Mouse (Mus musculus): ENCODE measurements around the gene Pofut1. TPM values are rescaled to one million over a fixed set of nuclear protein-coding genes. Genes with fewer than 3 reads are reported as not detected.

Gene Pofut1
- polyA plus RNA-seq, 1 experiment from 2014 or later = 6.4 TPM

DNA sequence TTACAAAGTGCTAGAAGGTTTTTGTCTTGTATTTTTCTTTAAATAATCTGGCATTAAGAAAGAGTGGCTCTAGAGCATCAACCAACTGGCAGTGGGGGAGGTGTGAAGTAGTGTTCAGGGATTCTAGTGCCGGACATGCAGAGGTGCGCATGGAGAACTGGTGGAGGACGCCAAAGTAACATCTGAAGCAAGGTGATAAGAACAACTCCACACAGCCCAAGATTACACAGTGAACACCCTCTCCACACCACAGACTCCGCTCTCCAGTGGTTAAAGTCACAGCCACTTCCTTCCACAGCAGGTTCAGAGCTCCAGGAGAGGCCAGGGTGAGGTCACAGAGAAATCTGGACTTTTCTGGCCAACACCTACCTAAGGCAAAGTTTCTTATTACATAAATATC lies 13.4 kb upstream of the Pofut1 start:
- Histone ChIP-seq H3K27ac (ENCODE audit: low read depth, low read length) (no peak overlapping the region), H3K4me3 (ENCODE audit: low read depth, low read length) (no peak overlapping the region), H3K9me3 (ENCODE audit: control insufficient read depth, low read length) (no peaks in the 10 kb centered on the region), H3K4me1 (ENCODE audit: control insufficient read depth, insufficient read depth, low read length) (peaks cover 9% of the 10 kb centered on the region; the same call in 1 of the 2 replicates), H3K9ac (replicated peaks; ENCODE audit: low read depth, low read length) (no peak overlapping the region), H3K27me3 (ENCODE audit: control insufficient read depth, insufficient read depth, low read length) (no peaks in the 10 kb centered on the region), H3K4me2 (ENCODE audit: low read depth, low read length) (no peak overlapping the region), H3K36me3 (ENCODE audit: control insufficient read depth, insufficient read depth, low read length) (peaks cover 39% of the 10 kb centered on the region)
- WGBS = 91% methylated on average over 4 of the region's 4 CpGs
- no peak for ATAC-seq (ENCODE audit: low read depth)

DNA sequence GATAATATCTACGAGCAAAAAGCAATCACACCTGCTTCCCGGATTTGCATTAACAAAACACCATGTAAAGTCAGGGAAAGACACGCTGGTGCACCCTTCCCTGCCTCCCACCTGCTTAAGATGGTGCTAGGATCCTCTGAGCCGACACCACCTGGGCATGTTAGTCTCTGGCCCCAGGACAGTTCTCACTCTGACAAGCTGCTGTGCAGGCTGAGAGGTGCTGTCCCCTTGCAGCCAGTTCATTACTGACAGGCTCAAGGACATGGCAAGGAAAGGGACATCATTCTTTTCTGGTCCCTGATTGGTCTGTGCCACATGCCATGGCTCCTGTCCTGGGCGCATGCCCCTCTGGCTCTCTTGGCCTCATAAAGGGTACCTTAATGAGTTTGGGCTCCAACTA lies 12.8 kb upstream of the Pofut1 start:
- Histone ChIP-seq H3K36me3 (ENCODE audit: control insufficient read depth, insufficient read depth, low read length) (peaks cover 42% of the 10 kb centered on the region), H3K4me1 (ENCODE audit: control insufficient read depth, insufficient read depth, low read length) (peaks cover 9% of the 10 kb centered on the region; the same call in 1 of the 2 replicates), H3K27ac (ENCODE audit: low read depth, low read length) (no peak overlapping the region), H3K9me3 (ENCODE audit: control insufficient read depth, low read length) (no peaks in the 10 kb centered on the region), H3K4me2 (ENCODE audit: low read depth, low read length) (no peak overlapping the region), H3K4me3 (ENCODE audit: low read depth, low read length) (no peak overlapping the region), H3K27me3 (ENCODE audit: control insufficient read depth, insufficient read depth, low read length) (no peaks in the 10 kb centered on the region), H3K9ac (replicated peaks; ENCODE audit: low read depth, low read length) (no peak overlapping the region)
- ATAC-seq (ENCODE audit: low read depth) = no peak
- 88% methylated on average over 5 of the region's 5 CpGs for WGBS

DNA sequence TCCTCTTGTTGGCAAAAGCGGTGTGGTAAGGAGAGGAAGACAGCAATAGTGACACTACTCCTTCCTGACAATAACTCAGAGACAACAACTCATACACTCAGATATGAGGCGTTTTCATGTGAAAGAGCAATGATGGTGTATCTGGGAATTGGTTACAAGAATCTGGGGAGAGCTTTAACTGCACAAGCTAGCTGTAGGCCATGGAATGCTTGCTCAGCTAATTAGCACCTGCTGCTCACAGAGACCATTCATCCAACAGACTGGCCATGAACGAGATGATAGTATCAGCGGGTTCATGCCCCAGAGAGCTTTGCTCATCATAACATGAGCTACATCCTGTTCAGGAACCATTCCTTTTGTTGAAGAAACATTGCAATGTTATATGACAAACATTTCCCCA lies 4.1 kb upstream of the Pofut1 start:
- Histone ChIP-seq H3K9me3 (ENCODE audit: control insufficient read depth, low read length) (no peaks in the 10 kb centered on the region), H3K9ac (replicated peaks; ENCODE audit: low read depth, low read length) (no peak overlapping the region), H3K27me3 (ENCODE audit: control insufficient read depth, insufficient read depth, low read length) (no peaks in the 10 kb centered on the region), H3K4me2 (ENCODE audit: low read depth, low read length) (no peak overlapping the region), H3K36me3 (ENCODE audit: control insufficient read depth, insufficient read depth, low read length) (peaks cover 24% of the 10 kb centered on the region; the same call in 1 of the 2 replicates), H3K27ac (ENCODE audit: low read depth, low read length) (no peak overlapping the region), H3K4me1 (ENCODE audit: control insufficient read depth, insufficient read depth, low read length) (peaks cover 30% of the 10 kb centered on the region), H3K4me3 (ENCODE audit: low read depth, low read length) (no peak overlapping the region)
- WGBS = 67% methylated on average over 4 of the region's 4 CpGs
- no peak for ATAC-seq (ENCODE audit: low read depth)

DNA sequence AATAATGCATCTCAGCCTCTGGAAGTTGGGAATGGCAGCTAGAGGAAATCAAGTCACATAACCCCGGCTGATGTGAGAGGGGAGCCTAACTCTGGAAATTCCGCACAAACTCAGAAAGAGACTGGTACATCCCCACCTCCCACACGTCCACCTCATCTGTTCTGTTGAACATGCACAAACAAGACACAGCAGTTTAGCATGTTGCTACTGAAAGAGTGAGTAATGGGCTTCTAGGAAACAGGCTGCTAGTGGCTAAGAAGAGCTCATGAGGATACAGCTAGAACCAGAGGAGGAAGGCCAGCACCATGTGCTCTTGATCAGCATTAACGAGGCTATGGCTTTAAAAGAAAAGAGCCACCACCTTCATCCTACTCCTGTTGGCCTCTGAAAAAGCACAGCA lies 3.4 kb upstream of the Pofut1 start:
- Histone ChIP-seq H3K36me3 (ENCODE audit: control insufficient read depth, insufficient read depth, low read length) (peaks cover 20% of the 10 kb centered on the region; the same call in 1 of the 2 replicates), H3K9ac (replicated peaks; ENCODE audit: low read depth, low read length) (no peak overlapping the region), H3K4me3 (ENCODE audit: low read depth, low read length) (no peak overlapping the region), H3K27me3 (ENCODE audit: control insufficient read depth, insufficient read depth, low read length) (no peaks in the 10 kb centered on the region), H3K9me3 (ENCODE audit: control insufficient read depth, low read length) (no peaks in the 10 kb centered on the region), H3K27ac (ENCODE audit: low read depth, low read length) (no peak overlapping the region), H3K4me1 (ENCODE audit: control insufficient read depth, insufficient read depth, low read length) (peaks cover 36% of the 10 kb centered on the region), H3K4me2 (ENCODE audit: low read depth, low read length) (peak overlapping the region; percentile 6; the same call in 1 of the 2 replicates)
- WGBS = 79% methylated on average over 4 of the region's 4 CpGs
- no peak for ATAC-seq (ENCODE audit: low read depth)

DNA sequence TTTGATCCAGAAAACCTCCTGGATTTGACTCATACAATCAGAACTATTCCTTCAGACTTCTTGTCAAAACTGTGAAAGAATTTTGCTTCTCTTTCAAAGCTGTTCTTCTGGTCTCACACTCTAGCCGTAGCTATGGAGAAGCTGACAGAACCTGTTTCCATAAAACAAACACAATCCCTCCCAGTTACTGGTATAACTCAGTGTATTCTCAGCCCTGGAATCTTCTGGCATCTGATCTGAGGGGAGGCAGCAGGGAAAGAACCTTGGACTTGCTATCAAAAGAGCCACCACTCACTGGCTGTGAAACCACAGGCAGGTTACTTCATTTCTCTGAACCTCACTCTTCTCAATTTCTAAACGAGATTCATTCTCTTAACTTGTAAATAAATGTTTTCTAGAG lies 2.9 kb upstream of the Pofut1 start:
- H3K36me3 ChIP-seq (ENCODE audit: control insufficient read depth, insufficient read depth, low read length) = peaks cover 17% of the 10 kb centered on the region; the same call in 1 of the 2 replicates
- no peaks in the 10 kb centered on the region for H3K9me3 ChIP-seq (ENCODE audit: control insufficient read depth, low read length)
- H3K27me3 ChIP-seq (ENCODE audit: control insufficient read depth, insufficient read depth, low read length) = no peaks in the 10 kb centered on the region
- 91% methylated on average over 2 of the region's 2 CpGs for WGBS
- H3K4me1 ChIP-seq (ENCODE audit: control insufficient read depth, insufficient read depth, low read length) = peaks cover 37% of the 10 kb centered on the region
- no peak for ATAC-seq (ENCODE audit: low read depth)
- H3K9ac ChIP-seq (replicated peaks; ENCODE audit: low read depth, low read length) = no peak overlapping the region
- H3K4me3 ChIP-seq (ENCODE audit: low read depth, low read length) = no peak overlapping the region
- H3K27ac ChIP-seq (ENCODE audit: low read depth, low read length) = no peak overlapping the region
- no peak overlapping the region for H3K4me2 ChIP-seq (ENCODE audit: low read depth, low read length)

DNA sequence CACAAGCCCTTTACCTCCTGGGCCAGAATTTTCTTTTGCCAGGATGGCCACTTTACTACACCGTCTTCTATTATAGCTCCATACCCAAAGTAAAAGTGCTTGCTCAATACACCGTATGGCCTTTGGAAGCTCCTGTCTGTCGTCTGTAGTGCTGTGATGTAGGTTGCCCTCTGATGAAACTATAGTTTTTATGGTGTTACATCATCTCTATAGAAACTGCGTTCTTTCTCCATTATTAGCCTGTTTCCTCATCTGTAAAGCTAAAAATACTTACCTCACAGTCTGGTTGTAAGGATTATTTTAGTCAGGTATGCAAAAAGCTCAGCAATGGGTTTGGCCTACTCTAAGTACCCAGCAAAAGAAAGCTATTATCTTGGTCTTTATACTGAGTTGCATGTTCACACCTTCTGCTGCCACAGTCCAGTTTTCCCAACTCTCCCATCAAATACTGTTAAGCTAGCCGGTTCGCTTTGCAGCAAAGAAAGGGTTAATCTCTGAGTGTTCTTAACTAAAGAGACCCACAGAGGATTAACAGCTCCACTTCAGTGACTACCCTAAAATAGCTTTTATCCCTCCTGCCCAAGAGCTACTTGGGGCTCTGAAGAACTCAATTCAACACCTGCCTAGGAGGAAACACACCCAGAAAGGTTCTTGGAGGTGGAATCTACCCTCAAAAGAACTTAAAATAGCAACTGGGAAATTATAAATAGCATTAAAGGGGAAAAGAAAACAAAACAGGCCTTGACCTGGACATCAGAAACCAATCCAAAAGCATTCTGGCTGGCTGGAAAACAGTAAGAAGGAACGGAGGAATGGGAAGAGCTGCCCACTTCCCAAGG lies 2.1 kb upstream of the Pofut1 start:
- H3K9me3 ChIP-seq (ENCODE audit: control insufficient read depth, low read length) = no peaks in the 10 kb centered on the region
- no peak overlapping the region; the same call in 1 of the 2 replicates for H3K27ac ChIP-seq (ENCODE audit: low read depth, low read length)
- H3K36me3 ChIP-seq (ENCODE audit: control insufficient read depth, insufficient read depth, low read length) = peaks cover 15% of the 10 kb centered on the region; the same call in 1 of the 2 replicates
- H3K9ac ChIP-seq (replicated peaks; ENCODE audit: low read depth, low read length) = peak overlapping the region; percentile 99
- H3K4me2 ChIP-seq (ENCODE audit: low read depth, low read length) = peak overlapping the region; percentile 85
- no peaks in the 10 kb centered on the region for H3K27me3 ChIP-seq (ENCODE audit: control insufficient read depth, insufficient read depth, low read length)
- H3K4me1 ChIP-seq (ENCODE audit: control insufficient read depth, insufficient read depth, low read length) = peaks cover 37% of the 10 kb centered on the region
- H3K4me3 ChIP-seq (ENCODE audit: low read depth, low read length) = peak overlapping the region; percentile 98
- ATAC-seq (ENCODE audit: low read depth) = no peak
- 68% methylated on average over 7 of the region's 7 CpGs for WGBS

DNA sequence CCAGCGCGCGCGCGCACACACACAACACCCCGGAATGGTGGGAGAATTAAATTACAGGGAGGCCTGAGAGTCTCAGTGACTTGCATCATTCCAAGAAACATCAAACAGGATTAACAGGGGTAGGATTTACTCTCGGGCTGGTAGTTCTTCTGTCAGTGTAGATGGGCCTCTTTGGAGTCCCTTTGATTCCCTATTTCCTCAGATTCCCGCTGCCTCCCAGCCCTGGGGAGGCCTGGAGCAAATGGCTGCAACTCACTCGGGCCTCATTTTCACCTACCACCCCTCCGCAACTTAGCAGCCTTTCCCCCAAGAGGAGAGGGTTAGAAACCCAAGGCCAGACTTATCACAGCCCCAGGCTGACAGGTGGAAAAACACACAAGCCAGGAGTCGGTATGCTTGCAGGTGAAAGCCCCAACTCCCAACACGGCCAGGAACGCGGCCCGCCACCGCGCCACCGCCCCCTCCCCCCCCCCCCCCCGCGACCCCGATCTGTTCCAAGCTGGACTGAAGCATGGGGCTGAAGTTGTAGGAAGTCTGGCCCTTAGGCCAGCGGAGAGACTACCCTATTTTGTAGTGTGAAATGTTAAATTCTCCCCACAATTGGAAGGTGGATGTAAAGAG lies 1.4 kb upstream of the Pofut1 start:
- Histone ChIP-seq H3K27ac (ENCODE audit: low read depth, low read length) (no peak overlapping the region; the same call in 1 of the 2 replicates), H3K9ac (replicated peaks; ENCODE audit: low read depth, low read length) (peak overlapping the region; percentile 99), H3K4me2 (ENCODE audit: low read depth, low read length) (peak overlapping the region; percentile 85), H3K36me3 (ENCODE audit: control insufficient read depth, insufficient read depth, low read length) (peaks cover 8% of the 10 kb centered on the region; the same call in 1 of the 2 replicates), H3K4me3 (ENCODE audit: low read depth, low read length) (peak overlapping the region; percentile 98), H3K4me1 (ENCODE audit: control insufficient read depth, insufficient read depth, low read length) (peaks cover 37% of the 10 kb centered on the region), H3K27me3 (ENCODE audit: control insufficient read depth, insufficient read depth, low read length) (no peaks in the 10 kb centered on the region), H3K9me3 (ENCODE audit: control insufficient read depth, low read length) (no peaks in the 10 kb centered on the region)
- 7% methylated on average over 20 of the region's 22 CpGs for WGBS
- no peak for ATAC-seq (ENCODE audit: low read depth)

DNA sequence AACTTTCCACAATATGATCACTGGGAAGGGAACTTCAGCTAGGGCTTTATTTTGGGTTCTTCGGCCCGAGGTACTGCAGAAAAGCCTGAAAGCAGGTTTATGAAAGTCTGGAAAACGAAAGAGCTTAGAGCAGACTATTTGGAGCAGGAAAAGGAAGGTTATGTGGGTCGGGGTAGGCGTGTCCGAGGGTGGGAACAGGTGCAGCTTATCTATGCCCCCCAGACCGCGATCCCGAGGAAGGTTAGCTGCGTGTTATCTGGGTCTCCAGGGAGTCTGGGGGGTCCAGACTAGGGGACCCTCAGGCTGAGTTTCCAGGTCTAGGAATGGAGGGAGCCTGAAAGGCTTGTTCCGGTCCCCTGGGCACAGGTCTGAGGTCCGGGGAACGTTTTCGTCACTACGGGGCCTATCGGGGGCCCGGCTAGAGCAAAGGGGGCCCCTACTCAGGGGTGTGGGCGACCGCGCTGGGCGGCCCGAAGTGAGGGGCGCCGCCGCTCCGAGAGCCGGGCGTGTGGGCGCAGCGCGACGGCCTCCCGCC lies 565 bp upstream of the Pofut1 start:
- Histone ChIP-seq H3K4me1 (ENCODE audit: control insufficient read depth, insufficient read depth, low read length) (peaks cover 37% of the 10 kb centered on the region), H3K9ac (replicated peaks; ENCODE audit: low read depth, low read length) (peak overlapping the region; percentile 99)

DNA sequence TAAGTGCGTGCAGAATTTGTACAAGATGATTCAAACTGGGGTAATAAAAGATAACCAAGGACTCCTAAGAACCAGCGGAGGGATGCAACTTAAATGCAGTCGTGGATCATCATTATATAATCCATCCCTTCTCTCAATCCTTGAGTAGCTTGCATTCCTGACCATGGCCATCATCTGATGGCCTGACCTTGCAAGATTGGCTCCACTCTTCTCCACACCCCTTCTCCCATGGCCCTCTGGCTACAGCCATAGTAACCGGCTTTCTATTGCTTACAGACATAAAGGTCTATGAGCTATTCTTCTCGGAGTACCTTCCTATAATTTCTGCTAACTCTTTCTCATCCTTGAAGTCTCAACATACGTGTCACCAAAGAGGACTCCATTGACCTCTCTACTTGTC lies 823 bp downstream of the Pofut1 start:
- Histone ChIP-seq H3K4me2 (ENCODE audit: low read depth, low read length) (peak overlapping the region; percentile 85), H3K4me3 (ENCODE audit: low read depth, low read length) (peak overlapping the region; percentile 98), H3K27me3 (ENCODE audit: control insufficient read depth, insufficient read depth, low read length) (no peaks in the 10 kb centered on the region), H3K9me3 (ENCODE audit: control insufficient read depth, low read length) (no peaks in the 10 kb centered on the region), H3K27ac (ENCODE audit: low read depth, low read length) (no peak overlapping the region), H3K4me1 (ENCODE audit: control insufficient read depth, insufficient read depth, low read length) (peaks cover 37% of the 10 kb centered on the region), H3K9ac (replicated peaks; ENCODE audit: low read depth, low read length) (peak overlapping the region; percentile 99; the same call in 1 of the 2 replicates), H3K36me3 (ENCODE audit: control insufficient read depth, insufficient read depth, low read length) (no peaks in the 10 kb centered on the region)
- ATAC-seq (ENCODE audit: low read depth) = no peak
- WGBS = 63% methylated on average over 6 of the region's 6 CpGs

More for the DNA sequence above, 565 bp upstream of the Pofut1 start:
- peak; percentile 72 for ATAC-seq (ENCODE audit: low read depth)
- Histone ChIP-seq H3K9me3 (ENCODE audit: control insufficient read depth, low read length) (no peaks in the 10 kb centered on the region), H3K27ac (ENCODE audit: low read depth, low read length) (peak overlapping the region; percentile 88), H3K4me2 (ENCODE audit: low read depth, low read length) (peak overlapping the region; percentile 85), H3K36me3 (ENCODE audit: control insufficient read depth, insufficient read depth, low read length) (peaks cover 2% of the 10 kb centered on the region; the same call in 1 of the 2 replicates), H3K27me3 (ENCODE audit: control insufficient read depth, insufficient read depth, low read length) (no peaks in the 10 kb centered on the region), H3K4me3 (ENCODE audit: low read depth, low read length) (peak overlapping the region; percentile 98)
- WGBS = under 1% methylated on average over 18 of the region's 33 CpGs

All from neural tube, embryonic 14.5 days (tissue).